Mouse (Mus musculus): Measurements from ENCODE around the gene Vmn1r53.
"Not testable (repeated sequence)": the region's sequence is repeated elsewhere in the genome, so short reads cannot be mapped to it uniquely, and the experiment has no call there.

Vmn1r53 gene

GRCm38 (mm10) chr6:90224338-90224737 lies at the start of gene Vmn1r53:
Gene Vmn1r53 (minus strand): TSS chr6:90224438.
- DNase-seq (ENCODE audit: low spot score in 2 of 2) = no peak

GRCm38 (mm10) chr6:90246000-90246399 lies 21.8 kb upstream of the Vmn1r53 start, which contains the start of gene Vmn1r54:
Gene Vmn1r54 (plus strand): TSS chr6:90246300.
- DNase-seq (ENCODE audit: low spot score in 2 of 2) = no peak

GRCm38 (mm10) chr6:90244019-90244418 lies 19.8 kb upstream of the Vmn1r53 start:
- DNase-seq (ENCODE audit: low spot score in 2 of 2) = no peak

- no peak for DNase-seq (ENCODE audit: low spot score in 2 of 2)
Measured at GRCm38 (mm10) chr6:90232681-90233080, 8.4 kb upstream of the Vmn1r53 start.

- DNase-seq (ENCODE audit: low spot score in 2 of 2) = not testable (repeated sequence)
Measured at GRCm38 (mm10) chr6:90232114-90232513, 7.9 kb upstream of the Vmn1r53 start.

GRCm38 (mm10) chr6:90202493-90202892 lies 21.7 kb downstream of the Vmn1r53 start, which contains the start of gene V1ra8:
Gene V1ra8 (plus strand): TSS chr6:90202793.
- not testable (repeated sequence) for DNase-seq (ENCODE audit: low spot score in 2 of 2)

GRCm38 (mm10) chr6:90174508-90174907 lies 49.7 kb downstream of the Vmn1r53 start, which contains the start of gene Vmn1r52:
Gene Vmn1r52 (plus strand): TSS chr6:90174808.
- no peak for DNase-seq (ENCODE audit: low spot score in 2 of 2)

Measured in heart, adult 9 months (tissue).